Mouse (Mus musculus) G1E (cell line): ENCODE results near the gene Dcaf12l2. TPM values are rescaled to one million over a fixed set of nuclear protein-coding genes. Genes with fewer than 3 reads are reported as not detected.

ENCODE experiments used
- ATAC-seq: 2 replicates; pipeline ENCODE4 v1.8.0; 2016; ENCODE audit warnings: mild to moderate bottlenecking; ENCODE audit not compliant: insufficient number of reproducible peaks, poor library complexity, low FRiP score, severe bottlenecking; ENCODE audit errors: extremely low read depth
- DNase-seq: peaks from one replicate; pipeline ENCODE4 v3.0.0; 2012; ENCODE audit warnings: low spot score
- H3K27me3 ChIP-seq: 2 replicates; pipeline ENCODE4 v1.6.1; 2012; ENCODE audit warnings: mild to moderate bottlenecking, low read length, inconsistent platforms; ENCODE audit not compliant: insufficient read depth
- H3K36me3 ChIP-seq: replicated peaks from 2 replicates; pipeline ENCODE3; 2012; ENCODE audit warnings: mild to moderate bottlenecking, inconsistent platforms
- H3K4me1 ChIP-seq: 2 replicates; pipeline ENCODE4 v1.6.1; 2012; ENCODE audit warnings: low read depth, low read length, inconsistent platforms, mixed read lengths; ENCODE audit not compliant: insufficient read depth
- H3K4me3 ChIP-seq: 2 replicates; pipeline ENCODE4 v1.5.1; 2012; ENCODE audit warnings: low read depth, mild to moderate bottlenecking, inconsistent platforms, low read length, moderate library complexity, mixed read lengths
- H3K9me3 ChIP-seq: replicated peaks from 2 replicates; pipeline ENCODE4 v1.6.1; 2012; ENCODE audit warnings: inconsistent platforms
- CTCF ChIP-seq: IDR thresholded peaks from 2 replicates; pipeline ENCODE4 v1.5.1; 2012; ENCODE audit warnings: low read depth, low read length, inconsistent platforms, mixed read lengths
- GATA1 ChIP-seq: IDR thresholded peaks from 2 replicates; pipeline ENCODE4 v1.6.1; 2012; ENCODE audit warnings: borderline replicate concordance, low read length, inconsistent platforms, mixed read lengths
- GATA2 ChIP-seq: IDR thresholded peaks from 2 replicates; pipeline ENCODE4 v1.6.1; 2012; ENCODE audit warnings: low read depth, low read length, inconsistent platforms, borderline replicate concordance
- POLR2AphosphoS5 ChIP-seq: IDR thresholded peaks from 2 replicates; pipeline ENCODE4 v1.6.1; 2012; ENCODE audit warnings: low read depth, low read length, inconsistent platforms; ENCODE audit not compliant: insufficient replicate concordance
- TAL1 ChIP-seq: conservative IDR thresholded peaks from 2 replicates; pipeline ENCODE4 v1.6.1; 2012; ENCODE audit warnings: low read depth, low read length, inconsistent platforms, mixed read lengths
- polyA plus RNA-seq: library from polyadenylated mRNA; stranded (reverse); fragments of >175 nt; gene quantifications from 2 replicates; pipeline ENCODE4 v1.2.3, GENCODE M21; 2012
- total RNA-seq, 2 experiments: library from RNA; stranded (forward) in 1 of 2; stranded (reverse) in 1 of 2; fragments of 200-1000 nt in 1 of 2; fragments of >200 nt in 1 of 2; fragmentation: Nextera tagmentation in 1 of 2; gene quantifications; 2 replicates each; pipeline ENCODE4 v1.2.3; 2014 to 2017

The Dcaf12l2 gene
- total RNA-seq (2014; fragmentation: Nextera tagmentation) (not detected in 2 replicates), total RNA-seq (2017) (0.05 TPM in 1 of 2 replicates, not detected in the other), polyA plus RNA-seq (not detected in 2 replicates)

GRCm38 (mm10) chrX:44367646-44368521 lies at the start of gene Dcaf12l2:
Gene Dcaf12l2, minus strand, starts transcription at chrX:44368342.
- Histone ChIP-seq H3K36me3 (no peaks in the 10 kb centered on the region), H3K9me3 (peaks cover 12% of the 10 kb centered on the region), H3K27me3 (no peaks in the 10 kb centered on the region), H3K4me3 (no peak within 1 kb of the TSS), H3K4me1 (no peaks in the 10 kb centered on the region)
- TF ChIP-seq CTCF = no peak
- TF ChIP-seq GATA2 = no peak
- TF ChIP-seq GATA1 = no peak
- TF ChIP-seq POLR2AphosphoS5 = no peak
- no peak for TF ChIP-seq TAL1
- DNase-seq (no peak), ATAC-seq (no peak)

DNA sequence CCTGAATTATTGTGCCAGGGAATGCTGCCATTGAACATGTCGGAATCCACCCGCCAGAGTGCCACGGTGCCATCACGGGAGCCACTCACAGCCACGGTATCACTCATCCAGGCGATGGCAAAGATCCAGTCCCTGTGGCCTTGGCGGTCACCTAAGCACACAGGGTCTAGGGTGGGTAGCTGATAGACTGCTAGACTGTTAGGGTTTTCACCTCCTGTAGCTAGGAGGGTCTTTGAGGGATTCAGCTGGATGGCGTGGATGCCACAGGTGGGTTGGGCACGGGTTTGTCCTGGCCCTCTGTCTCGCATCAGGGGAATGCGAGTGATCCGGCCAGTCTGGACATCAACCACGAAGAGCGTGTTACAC lies 879 bp downstream of the Dcaf12l2 start:
- ATAC-seq = no peak
- TF ChIP-seq TAL1 = no peak
- no peak for TF ChIP-seq GATA2
- TF ChIP-seq GATA1 = no peak
- no peaks in the 10 kb centered on the region for H3K27me3 ChIP-seq
- no peak for DNase-seq
- H3K36me3 ChIP-seq = no peaks in the 10 kb centered on the region
- peaks cover 12% of the 10 kb centered on the region for H3K9me3 ChIP-seq
- H3K4me1 ChIP-seq = no peaks in the 10 kb centered on the region
- no peak overlapping the region for H3K4me3 ChIP-seq
